Mouse (Mus musculus): ENCODE results near the gene Fbln5.

- TF ChIP-seq GATA1 (IDR thresholded peaks at IDR 0.05; ENCODE audit: low read length) (no peak), TAL1 (IDR thresholded peaks at IDR 0.05; ENCODE audit: low read length) (no peak)
These were observed 59.3 kb downstream of the Fbln5 start for GRCm38 (mm10) chr12:101759440-101760045.

Data from erythroblast, embryonic 14.5 days (primary cell).